Mouse (Mus musculus): Measurements from ENCODE around the gene Clpb.
"Not testable (repeated sequence)": the region's sequence is repeated elsewhere in the genome, so short reads cannot be mapped to it uniquely, and the experiment has no call there.

Clpb gene

DNA sequence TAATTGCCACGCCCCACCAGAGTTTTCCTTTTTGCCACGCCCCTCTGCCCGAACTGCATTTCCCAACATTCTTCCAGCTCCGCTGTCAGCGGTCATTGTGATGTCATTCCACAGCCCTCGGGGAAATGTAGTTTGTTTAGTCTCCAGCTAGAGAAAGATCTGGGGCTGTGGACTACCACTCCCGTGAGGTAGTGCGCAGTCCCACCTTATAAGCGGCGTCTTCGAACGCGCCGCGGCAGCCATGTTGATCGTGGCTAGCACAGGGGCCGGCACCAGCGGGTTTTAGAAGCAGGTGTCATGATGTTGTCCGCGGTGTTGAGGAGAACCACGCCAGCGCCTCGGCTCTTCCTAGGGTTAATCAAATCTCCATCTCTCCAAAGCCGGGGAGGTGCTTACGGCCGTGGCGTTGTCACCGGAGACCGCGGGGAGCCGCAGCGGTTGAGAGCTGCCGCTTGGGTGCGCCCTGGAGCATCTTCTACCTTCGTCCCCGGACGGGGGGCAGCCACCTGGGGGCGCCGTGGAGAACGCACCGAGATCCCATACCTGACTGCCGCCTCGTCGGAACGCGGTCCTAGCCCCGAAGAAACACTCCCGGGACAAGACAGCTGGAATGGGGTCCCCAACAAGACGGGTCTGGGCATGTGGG, at the start of gene Clpb:
Gene Clpb, plus strand, starts transcription at position 120 of the 646 bp plus-strand sequence.
- DNase-seq (ENCODE audit: low read depth) = peak; percentile 87

GRCm38 (mm10) chr7:101615406-101615805, 48.0 kb upstream of the Clpb start:
- no peak for DNase-seq (ENCODE audit: low read depth)

GRCm38 (mm10) chr7:101616136-101616835, 47.1 kb upstream of the Clpb start:
- DNase-seq (ENCODE audit: low read depth) = no peak

DNA sequence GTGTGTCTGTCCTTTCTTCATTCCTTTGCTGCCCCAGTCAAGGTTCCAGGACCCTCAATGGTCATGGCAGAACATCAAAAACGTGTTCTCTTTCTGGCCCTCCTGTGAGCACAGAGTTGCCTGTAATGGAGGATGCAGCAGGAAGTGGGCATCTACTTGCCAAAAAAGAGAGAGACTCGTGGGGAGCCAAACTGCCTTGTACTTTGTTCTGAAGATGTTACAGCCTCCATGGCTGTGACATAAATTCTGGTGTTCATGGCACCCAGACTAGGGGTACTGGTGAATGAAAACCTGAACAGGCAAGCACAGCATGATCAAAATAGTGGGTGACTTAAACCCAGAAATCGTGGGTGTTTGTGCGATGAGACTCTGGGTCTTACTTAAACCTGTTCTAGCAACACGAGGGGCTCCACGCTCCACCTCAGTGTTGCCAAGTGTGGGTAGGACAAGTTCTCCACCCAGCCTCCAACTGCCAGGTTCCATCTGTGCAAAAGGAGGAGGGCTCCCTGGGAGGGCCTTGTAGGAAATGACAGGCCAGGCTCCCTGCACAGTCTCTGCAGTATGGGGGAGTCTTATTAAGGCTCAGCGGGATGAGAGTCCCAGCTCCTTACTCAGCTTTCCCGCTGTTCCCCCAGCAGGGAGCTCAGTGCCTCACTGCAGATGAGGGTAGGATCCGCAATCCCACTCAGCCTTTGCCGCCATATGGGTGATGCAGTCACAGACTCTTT, 45.8 kb upstream of the Clpb start:
- DNase-seq (ENCODE audit: low read depth) = no peak

GRCm38 (mm10) chr7:101618273-101618672, 45.2 kb upstream of the Clpb start:
- DNase-seq (ENCODE audit: low read depth) = no peak

DNA sequence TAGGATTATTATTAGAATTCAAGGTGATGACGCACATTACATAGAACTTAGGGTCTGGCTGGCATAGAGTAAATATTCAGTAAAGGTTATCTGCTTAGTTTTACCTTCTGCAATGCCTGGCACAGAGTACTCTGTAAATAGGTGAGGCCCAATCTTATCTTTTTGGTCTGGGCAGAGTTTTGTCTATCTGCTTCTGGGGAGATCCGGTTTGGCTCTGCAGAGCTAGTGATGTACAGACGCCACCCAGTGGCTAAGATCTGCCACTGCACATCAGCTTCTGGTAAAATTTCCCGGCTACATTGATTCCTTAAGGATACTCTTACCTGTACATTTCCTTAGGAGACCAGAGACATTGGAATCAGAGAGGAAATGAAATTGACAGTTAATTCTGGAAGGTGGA, 43.1 kb upstream of the Clpb start:
- DNase-seq (ENCODE audit: low read depth) = peak; percentile 20

- not testable (repeated sequence) for DNase-seq (ENCODE audit: low read depth)
Measured at GRCm38 (mm10) chr7:101621861-101622260, 41.6 kb upstream of the Clpb start.

- no peak for DNase-seq (ENCODE audit: low read depth)
Measured at GRCm38 (mm10) chr7:101624283-101624682, 39.1 kb upstream of the Clpb start.

DNA sequence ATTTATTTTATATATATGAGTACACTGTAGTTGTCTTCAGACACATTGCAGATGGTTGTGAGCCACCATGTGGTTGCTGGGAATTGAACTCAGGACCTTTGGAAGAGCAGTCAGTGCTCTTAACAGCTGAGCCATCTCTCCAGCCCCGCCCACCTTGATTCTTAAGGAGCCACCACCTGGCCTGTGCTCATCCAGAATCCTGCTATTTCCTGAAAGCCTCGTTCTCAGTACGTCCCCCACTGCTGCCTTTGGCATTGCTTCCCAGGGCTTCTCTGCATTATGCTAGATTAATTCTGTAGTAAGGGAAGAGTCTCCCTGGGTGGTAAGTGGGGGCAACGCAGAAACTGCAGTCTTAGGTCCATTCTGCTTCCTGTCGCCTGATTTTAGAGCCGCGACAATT, 36.3 kb upstream of the Clpb start:
- DNase-seq (ENCODE audit: low read depth) = not testable (repeated sequence)

GRCm38 (mm10) chr7:101628481-101628880, 35.0 kb upstream of the Clpb start:
- DNase-seq (ENCODE audit: low read depth) = no peak

DNA sequence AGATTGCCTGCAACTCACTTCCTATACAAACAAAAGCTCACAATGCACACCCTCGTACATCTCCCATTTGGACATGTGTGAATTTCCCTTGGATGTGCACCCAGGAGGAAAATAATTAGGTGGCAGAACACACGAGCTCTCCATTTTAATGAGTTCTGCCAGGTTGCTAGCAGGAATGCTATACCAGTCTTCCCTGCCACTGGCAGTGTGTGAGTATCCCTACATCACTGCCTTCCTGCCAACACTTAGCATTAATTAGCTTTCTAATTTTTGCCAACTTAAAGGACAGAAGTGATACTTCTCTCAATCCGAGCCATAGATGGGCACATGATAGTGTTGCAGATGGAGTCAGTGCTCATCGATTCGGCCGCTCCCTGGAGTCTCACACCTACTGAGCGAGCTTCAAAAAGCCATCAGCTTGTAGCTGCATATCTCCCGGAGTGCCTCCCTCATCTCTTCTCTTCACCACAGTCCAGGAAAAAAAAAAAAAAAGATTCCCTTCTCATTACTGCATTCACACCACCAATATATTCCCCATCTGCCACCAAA, 29.7 kb upstream of the Clpb start:
- DNase-seq (ENCODE audit: low read depth) = no peak

DNA sequence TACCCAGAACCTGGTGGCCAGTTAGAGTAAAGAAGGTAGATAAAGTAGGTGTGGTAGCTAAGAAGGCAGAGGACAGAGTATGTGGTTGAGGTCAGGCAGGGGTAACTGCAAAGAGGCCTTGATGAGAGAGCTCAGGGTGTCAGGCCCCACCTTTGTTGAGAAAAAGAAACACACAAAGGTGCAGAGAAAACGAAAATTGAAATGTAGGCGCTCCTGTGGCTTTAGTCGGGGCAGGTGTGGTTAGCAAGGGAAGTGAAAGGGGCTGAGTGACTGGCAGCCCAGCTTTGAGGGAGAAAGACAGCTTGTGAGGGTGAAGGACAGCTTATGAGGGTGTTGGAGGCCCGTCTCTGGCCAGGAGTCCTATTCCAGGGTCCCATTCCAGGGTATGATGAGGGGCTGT, 28.9 kb upstream of the Clpb start:
- no peak for DNase-seq (ENCODE audit: low read depth)

- DNase-seq (ENCODE audit: low read depth) = no peak
Measured at GRCm38 (mm10) chr7:101636056-101636455, 27.4 kb upstream of the Clpb start.

- no peak for DNase-seq (ENCODE audit: low read depth)
Measured at GRCm38 (mm10) chr7:101643879-101644278, 19.6 kb upstream of the Clpb start.

- DNase-seq (ENCODE audit: low read depth) = no peak
Measured at GRCm38 (mm10) chr7:101649729-101650128, 13.7 kb upstream of the Clpb start.

DNA sequence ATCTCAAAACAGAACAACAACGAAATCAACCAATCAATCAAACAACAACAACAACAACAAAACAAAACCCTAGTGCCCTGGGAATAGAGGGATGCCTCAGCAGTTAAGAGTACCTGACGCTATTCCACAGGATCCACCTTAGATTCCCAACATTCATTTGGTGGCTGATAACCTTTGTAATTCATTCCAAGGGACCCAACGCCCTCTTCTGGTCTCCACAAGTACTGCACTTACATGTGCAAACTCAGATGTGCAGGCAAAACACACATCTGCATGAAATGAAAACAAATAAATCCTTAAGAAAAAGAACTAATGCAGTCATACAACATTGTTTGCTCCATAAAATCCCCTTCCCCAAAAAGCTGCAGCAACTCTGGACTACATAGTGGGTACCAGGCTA, 12.9 kb upstream of the Clpb start:
- DNase-seq (ENCODE audit: low read depth) = no peak

DNA sequence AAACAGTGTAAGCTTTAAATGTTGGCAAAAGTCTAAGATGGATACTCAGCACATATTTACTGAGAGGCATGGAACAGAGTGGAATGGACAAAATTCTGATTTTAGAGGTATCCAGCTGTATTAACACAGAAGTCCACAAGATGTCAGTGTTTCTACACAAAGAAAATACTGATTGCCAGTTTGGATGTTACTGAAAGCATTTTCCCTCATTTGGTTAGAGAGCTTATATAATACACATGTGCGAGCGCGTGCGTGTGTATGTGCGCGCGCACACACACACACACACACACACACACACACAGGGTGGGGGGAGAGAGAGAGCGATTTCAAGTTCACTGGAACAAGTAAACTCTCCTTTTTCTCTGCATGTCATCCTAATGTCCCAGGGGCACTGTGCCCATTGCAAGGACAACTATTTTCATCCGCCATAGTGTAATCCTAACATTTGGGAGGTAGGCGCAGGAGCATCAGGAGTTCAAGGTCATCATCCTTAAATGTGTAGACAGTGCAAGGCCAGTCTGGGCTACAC, 9.7 kb upstream of the Clpb start:
- no peak for DNase-seq (ENCODE audit: low read depth)

- no peak for DNase-seq (ENCODE audit: low read depth)
Measured at GRCm38 (mm10) chr7:101654936-101655335, 8.5 kb upstream of the Clpb start.

DNA sequence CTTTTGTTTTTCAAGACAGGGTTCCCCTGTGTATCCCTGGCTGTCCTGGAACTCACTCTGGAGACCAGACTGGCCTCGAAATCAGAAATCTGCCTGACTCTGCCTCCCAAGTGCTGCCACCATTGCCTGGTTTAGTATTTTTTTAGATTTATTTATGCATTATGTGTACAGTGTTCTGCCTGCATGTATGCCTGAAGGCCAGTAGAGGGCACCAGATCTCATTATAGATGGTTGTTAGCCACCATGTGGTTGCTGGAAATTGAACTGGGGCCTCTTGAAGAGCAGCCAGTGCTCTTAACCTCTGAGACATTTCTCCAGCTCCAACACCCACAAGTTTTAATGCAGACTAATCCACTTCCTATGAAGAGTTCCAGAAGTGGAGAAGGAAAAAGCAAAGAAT, 1.4 kb upstream of the Clpb start:
- DNase-seq (ENCODE audit: low read depth) = no peak

DNA sequence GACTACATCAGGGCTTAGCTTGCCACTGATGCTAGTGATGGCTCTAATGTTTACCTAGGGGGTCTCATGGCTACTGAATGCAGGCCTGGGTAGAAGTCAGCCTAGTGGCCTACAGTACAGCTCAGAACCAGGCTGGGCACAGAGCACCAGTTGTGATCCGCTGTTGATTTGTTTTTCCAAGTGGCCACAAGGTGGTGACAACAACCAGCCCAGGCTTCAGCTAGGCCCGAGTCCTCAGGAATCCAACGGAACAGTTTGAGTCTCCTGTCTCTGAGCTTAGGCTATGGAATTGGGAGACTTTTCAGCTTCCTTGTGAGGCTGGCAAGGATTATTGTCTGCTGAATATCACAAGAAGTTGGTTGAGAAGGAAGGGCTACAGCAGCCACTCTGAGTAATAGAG, 3.1 kb downstream of the Clpb start:
- DNase-seq (ENCODE audit: low read depth) = no peak

- no peak for DNase-seq (ENCODE audit: low read depth)
Measured at GRCm38 (mm10) chr7:101671601-101672280, 8.3 kb downstream of the Clpb start.

DNA sequence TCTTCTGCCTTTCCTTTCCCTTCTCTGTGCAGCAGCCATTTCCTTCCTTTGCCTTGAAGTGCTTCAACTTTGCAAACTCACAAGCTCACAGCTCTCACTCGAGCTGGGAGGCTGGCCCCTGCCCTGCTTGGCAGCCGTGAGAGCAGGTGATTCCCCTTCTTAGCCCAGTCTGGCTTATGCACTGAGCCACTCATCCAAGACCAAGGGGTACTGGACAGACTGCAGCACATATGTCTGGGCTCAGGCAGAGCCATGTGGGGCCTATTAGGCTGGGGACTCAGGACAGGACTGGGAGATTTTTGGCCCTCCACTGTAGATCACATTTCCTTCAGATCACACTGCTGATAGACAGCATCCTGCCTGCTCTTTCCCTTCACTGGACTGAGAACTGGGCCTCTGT, 10.1 kb downstream of the Clpb start:
- no peak for DNase-seq (ENCODE audit: low read depth)
